Mouse (Mus musculus) gastrocnemius, adult 2 months (tissue): ENCODE results near the gene Gm20661. TPM values are rescaled to one million over a fixed set of nuclear protein-coding genes. Genes with fewer than 3 reads are reported as not detected.

Source experiments
- DNase-seq: peaks from one replicate; pipeline ENCODE4 v3.0.0; 2022
- H3K27ac ChIP-seq: fragments of 200-600 bp; 2 replicates; pipeline ENCODE4 v1.8.1; 2022; ENCODE audit warnings: mild to moderate bottlenecking
- H3K4me3 ChIP-seq: fragments of 200-600 bp; 2 replicates; pipeline ENCODE4 v1.8.1; 2022; ENCODE audit warnings: mild to moderate bottlenecking, moderate library complexity
- CTCF ChIP-seq: fragments of 200-600 bp; IDR thresholded peaks from 2 replicates; pipeline ENCODE4 v1.8.1; 2022; ENCODE audit warnings: antibody characterized with exemption, mild to moderate bottlenecking, moderate library complexity
- intact Hi-C: fragments of 180-260 bp; cut with DNase I; formaldehyde crosslinking; loops from one replicate; pipeline ENCODE4 v1.15.1; 2025
- long read RNA-seq, 2 experiments: library from polyadenylated mRNA; stranded (forward); transcript quantifications; one replicate each; pipeline ENCODE4 v2.0.0; 2021
- total RNA-seq, 2 experiments: library from RNA; stranded (reverse); gene quantifications; 2 replicates each; pipeline ENCODE4 v1.2.3; 2021

Gm20661 gene
- total RNA-seq, result not detected
- long read RNA-seq, experiment 1, result 0 reads
- long read RNA-seq, experiment 2, partial matches to known transcripts, result 0 of 1 reads
- long read RNA-seq, experiment 2, other reads (novel, unspliced or antisense), result 1 of 1 reads

- H3K27ac ChIP-seq, result peak within 1 kb of the TSS; percentile 89
- no peak for TF ChIP-seq CTCF
- H3K4me3 ChIP-seq, result peak within 1 kb of the TSS; percentile 73
- intact Hi-C loops, result no loop called here
- DNase-seq, result peak; percentile 72
Observed at GRCm38 (mm10) chr9:107982681-107983346, at the start of gene Gm20661. Gm20661 (plus strand) TSS chr9:107983058.

DNA sequence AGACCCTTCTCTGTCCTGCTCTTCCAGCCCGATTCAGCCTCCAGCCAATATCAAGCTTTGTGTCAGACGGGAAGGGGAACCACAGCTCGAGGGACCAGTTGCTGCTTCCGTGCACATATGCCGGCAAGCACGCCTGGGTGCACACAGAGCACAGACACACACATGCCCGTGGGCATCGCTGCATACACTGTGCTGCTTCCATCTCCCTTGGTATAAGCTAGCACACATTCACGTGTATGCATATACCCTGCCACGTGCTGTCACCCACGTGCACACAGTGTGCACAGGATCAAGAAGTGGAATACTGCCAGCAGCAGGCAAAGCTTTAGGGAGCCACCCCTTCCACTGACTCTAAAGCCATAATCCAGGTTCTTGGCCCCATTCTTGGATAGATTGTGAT is 48.7 kb upstream of the Gm20661 start:
- Histone ChIP-seq H3K27ac (no peak overlapping the region), H3K4me3 (no peak overlapping the region)
- intact Hi-C loops, result no loop called here
- no peak for TF ChIP-seq CTCF
- no peak for DNase-seq

DNA sequence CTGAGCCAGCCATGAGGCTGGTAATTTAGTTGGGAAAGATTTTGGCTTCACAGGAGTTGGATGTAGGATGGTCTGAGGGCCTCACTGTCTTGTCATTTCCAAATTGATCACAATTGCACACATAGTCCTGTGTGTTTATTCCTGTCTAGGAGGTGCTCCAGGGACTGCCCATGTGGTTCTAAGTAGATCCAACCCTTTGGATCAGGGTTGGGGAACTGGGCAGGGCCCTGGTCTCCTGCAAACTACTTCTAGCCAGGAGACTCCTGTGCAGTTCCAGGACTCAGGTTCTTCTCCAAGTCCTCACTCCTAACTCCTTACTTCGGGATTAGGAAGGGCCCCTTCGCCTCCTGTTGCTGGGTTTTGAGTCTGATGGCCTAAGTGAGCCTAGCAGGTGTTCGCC is 47.5 kb upstream of the Gm20661 start, which contains the start of gene Camkv:
Gene Camkv (plus strand): TSS at position 301 of the 400 bp plus-strand sequence.
- TF ChIP-seq CTCF, result no peak
- intact Hi-C loops, result no loop called here
- DNase-seq, result no peak
- peak within 1 kb of the TSS; percentile 67 for H3K4me3 ChIP-seq
- no peak within 1 kb of the TSS; the same call in 1 of the 2 replicates for H3K27ac ChIP-seq

- no peak for TF ChIP-seq CTCF
- H3K4me3 ChIP-seq, result peak overlapping the region; percentile 67
- no peak overlapping the region; the same call in 1 of the 2 replicates for H3K27ac ChIP-seq
- intact Hi-C loops, result no loop called here
- no peak for DNase-seq
Observed at GRCm38 (mm10) chr9:107935790-107936214, 47.1 kb upstream of the Gm20661 start.

DNA sequence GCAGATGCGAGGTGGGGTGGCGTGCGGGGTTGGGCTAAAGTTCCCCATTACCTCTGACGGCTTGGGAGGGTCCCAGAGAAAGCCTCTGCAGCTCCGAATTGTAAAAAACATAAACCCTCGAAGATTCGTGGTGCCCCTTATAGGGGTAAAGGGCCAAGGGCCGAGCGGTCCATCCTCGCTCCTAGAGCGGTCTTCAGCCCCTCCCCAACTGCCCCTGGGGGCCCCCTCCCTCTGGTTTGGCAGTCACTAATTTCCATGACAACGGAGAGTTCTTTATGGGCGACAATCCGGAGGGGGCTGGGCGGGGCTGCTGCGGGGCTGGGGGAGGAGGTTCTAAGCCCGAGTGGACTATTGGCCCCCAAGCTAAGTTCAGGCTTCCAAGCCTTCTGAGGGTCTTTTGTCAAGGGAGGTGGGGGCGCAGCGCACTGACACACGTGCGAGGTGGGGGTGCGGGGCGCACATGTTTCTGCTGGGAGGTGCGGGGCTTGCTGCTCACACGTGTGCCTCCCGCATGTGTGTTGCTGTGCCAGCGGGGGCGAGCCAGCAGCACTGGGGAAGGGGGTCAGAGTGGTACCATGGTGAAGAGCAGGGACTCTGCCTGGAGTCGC is 46.5 kb upstream of the Gm20661 start:
- intact Hi-C loops, result no loop called here
- Histone ChIP-seq H3K4me3 (peak overlapping the region; percentile 67), H3K27ac (no peak overlapping the region; the same call in 1 of the 2 replicates)
- DNase-seq, result no peak
- no peak for TF ChIP-seq CTCF

DNA sequence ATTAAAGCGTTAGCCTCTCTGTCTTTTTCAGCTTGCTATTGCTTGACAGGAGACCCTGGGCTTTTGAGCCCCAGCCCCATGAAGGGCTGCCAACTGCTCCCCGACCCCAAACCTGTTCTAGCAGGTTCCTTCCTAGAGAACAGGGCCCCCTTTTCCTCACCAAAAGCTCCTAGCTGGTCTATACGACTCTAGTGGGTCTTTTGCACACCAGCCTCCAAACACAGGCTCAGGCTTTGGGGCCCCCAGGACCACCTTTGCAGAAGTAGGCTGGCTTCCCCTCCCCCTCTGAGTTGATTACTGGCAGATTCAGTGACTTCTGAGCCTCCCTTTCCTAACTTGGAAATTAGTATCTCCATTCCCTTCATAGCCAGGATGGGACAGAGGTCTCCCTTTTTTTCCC is 46.0 kb upstream of the Gm20661 start:
- Histone ChIP-seq H3K4me3 (no peak overlapping the region), H3K27ac (no peak overlapping the region)

GRCm38 (mm10) chr9:107947241-107948194 is 35.3 kb upstream of the Gm20661 start:
- peak overlapping the region; percentile 70 for H3K27ac ChIP-seq
- TF ChIP-seq CTCF, result no peak
- peak; percentile 78 for DNase-seq
- intact Hi-C loops, result loop anchor here (5.0 kb wide), 1 partner anchor 45 kb away; no protein-coding TSS in a partner anchor
- H3K4me3 ChIP-seq, result peak overlapping the region; percentile 67

More for the DNA sequence above, 46.0 kb upstream of the Gm20661 start:
- TF ChIP-seq CTCF, result no peak
- DNase-seq, result no peak
- intact Hi-C loops, result no loop called here

DNA sequence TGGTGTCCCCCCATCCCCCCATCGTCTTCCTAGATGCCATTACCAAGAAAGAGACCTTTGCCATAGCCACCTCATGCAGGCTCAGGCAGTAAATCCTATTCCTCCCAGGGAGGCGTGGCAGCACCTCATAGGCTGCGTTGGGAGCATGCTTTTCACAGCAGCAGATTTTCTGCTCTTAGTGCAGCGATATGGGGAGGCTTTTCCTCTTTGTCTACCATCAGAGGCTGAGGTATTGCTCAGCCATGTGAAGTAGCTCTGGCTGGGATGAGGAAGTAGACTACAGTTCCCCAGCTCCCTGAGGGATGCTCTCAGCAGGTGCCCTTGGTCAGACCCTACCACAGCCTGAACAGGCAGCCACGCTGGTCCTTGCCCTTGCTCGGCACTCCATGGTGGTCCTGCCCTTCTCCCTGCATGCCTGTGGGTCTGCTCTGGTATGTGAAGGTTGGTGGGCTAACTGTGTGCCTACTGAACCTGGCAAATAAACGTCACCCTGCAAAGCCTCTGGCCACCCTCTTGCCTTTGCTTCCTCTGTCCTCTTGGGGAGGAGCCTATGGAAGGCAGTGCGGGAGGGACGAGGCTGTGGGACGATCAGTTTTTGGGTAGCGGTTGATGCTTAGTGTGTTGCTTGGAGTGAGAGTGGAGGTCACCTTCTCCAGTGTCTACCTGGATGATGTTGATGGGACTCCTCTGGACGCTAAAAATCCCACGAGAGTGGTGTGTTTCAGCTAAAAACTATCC is 33.5 kb upstream of the Gm20661 start:
- intact Hi-C loops, result loop anchor here (5.0 kb wide), 1 partner anchor 47 kb away; no protein-coding TSS in a partner anchor
- DNase-seq, result no peak
- Histone ChIP-seq H3K4me3 (no peak overlapping the region), H3K27ac (no peak overlapping the region)
- TF ChIP-seq CTCF, result no peak

DNA sequence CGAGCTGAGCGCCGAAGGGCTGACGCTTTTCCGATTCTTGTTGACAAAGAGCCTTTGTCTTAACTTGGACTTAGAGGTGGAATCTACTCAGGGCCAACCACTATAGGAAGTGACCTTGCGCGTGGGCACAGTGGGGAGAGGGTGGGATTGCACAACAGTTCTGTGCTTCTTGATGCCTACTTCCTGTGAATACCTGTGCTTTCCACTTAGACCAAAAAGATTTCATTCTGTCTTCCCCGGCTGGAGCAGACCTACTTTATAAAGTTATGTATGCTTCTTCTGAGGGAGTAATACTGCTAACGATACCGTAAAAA is 33.0 kb upstream of the Gm20661 start, which contains the start of gene Traip:
Gene Traip (plus strand): TSS at position 215 of the 314 bp plus-strand sequence.
- H3K4me3 ChIP-seq, result peak within 1 kb of the TSS; percentile 82
- peak within 1 kb of the TSS; percentile 96 for H3K27ac ChIP-seq
- DNase-seq, result no peak
- TF ChIP-seq CTCF, result no peak
- intact Hi-C loops, result loop anchor here (5.0 kb wide), 1 partner anchor 48 kb away; no protein-coding TSS in a partner anchor

DNA sequence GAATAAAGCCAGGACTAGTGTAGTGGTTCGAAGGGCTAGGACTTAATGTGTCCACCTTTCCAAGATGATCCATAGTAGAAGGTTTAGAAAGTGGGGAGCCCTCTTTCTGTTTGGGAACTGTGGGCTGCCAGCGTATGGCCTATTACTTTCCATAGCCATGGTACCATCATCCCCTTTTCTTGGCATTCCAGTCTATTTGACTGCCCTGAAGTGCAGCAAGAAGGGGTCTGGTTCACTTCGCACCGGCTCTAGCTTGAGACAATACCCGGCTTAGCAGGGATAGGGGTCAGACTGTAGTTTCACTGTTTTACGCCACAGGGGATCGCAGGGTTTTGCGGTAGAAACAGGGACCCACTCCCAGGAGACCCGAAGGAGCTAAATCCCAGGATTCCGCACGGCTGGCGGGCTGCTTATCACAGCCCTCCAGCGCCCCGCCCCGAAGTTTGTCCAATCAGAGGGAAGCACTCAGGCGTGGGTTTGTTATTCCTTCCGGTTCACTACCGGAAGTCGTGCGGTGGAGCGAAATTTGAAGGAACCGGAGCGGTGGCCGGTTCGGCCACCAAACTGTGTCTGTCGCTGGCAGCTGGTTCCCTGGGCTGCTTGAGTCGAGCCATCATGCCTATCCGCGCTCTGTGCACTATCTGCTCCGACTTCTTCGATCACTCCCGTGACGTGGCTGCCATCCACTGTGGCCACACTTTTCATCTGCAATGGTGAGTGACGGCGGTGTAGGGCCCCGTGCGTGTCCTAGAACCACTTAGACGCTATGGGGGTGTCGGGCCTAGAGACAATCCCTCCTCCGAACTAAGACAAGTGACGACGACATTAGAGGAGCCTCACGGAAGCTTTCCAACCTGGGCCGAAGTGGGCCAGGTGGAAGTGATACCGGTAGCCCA is 32.1 kb upstream of the Gm20661 start:
- peak overlapping the region; percentile 96 for H3K27ac ChIP-seq
- TF ChIP-seq CTCF, result no peak
- H3K4me3 ChIP-seq, result peak overlapping the region; percentile 82
- DNase-seq, result peak; percentile 95
- intact Hi-C loops, result no loop called here
